24 mouse cellular contexts compared by ENCODE assay signal in the genomic region with DNA sequence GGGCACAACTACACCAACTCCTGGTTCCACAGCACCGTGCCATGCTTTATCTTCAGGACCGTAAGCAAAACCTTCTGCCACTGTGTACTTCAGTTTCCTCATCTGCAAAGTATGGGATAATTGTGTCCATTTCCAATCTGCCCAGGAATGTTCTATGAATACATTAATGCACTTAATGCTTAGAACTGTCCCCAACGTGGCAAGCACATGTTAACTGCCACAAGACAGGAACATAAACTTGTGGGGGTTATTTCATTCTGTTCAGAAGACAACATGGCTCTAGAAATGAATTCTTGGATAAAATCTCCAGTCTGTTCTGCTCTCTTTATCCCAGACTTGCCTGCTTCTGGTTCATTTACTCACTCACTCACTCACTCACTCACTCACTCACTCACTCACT. TPM values are rescaled to one million over a fixed set of nuclear protein-coding genes. Genes with fewer than 3 reads are reported as not detected.
A peak's percentile ranks its signal among the peaks of the same experiment; 100 is the strongest.
DNase-seq lines count a peak whose midpoint lies in the region; ATAC-seq and TF ChIP-seq lines count a peak whose summit lies in the region.
"Had no signal": no experiment of that assay in that cellular context is flagged by ENCODE, and none has a peak within 500 bp of the region (broad histone marks: within the 10 kb centered on the region; RNA-seq: fewer than 3 reads in every experiment).

No protein-coding gene starts in this region.

- no peaks in the 10 kb centered on the region for H3K36me3 ChIP-seq in liver, embryonic 11.5 days (ENCODE audit: control insufficient read depth, insufficient read depth, low read length)
- H3K36me3 ChIP-seq in megakaryocyte, embryonic 14.5 days (replicated peaks; ENCODE audit: low read length) = peaks cover 74% of the 10 kb centered on the region
- H3K36me3 ChIP-seq in MEL (ENCODE audit: control insufficient read depth in 1 of 2, insufficient read depth in 2 of 2, low read length in 2 of 2) = peaks cover 5 to 58% of the 10 kb centered on the region in 2 experiments
- H3K36me3 ChIP-seq in macrophage (ENCODE audit: inconsistent target) = no peaks in the 10 kb centered on the region
- no peaks in the 10 kb centered on the region for H3K36me3 ChIP-seq in hindbrain, postnatal 0 days (ENCODE audit: insufficient read depth, low read length)
- H3K36me3 ChIP-seq: embryonic facial prominence, embryonic 13.5 days; embryonic facial prominence, embryonic 15.5 days; forebrain, embryonic 15.5 days had no signal

- peak; percentile 16 for DNase-seq in liver, embryonic 11.5 days (ENCODE audit: low spot score)
- DNase-seq in liver = no peak
- peak; percentile 44 for DNase-seq in MEL (ENCODE audit: low read depth, low spot score)
- DNase-seq in hindbrain, postnatal 0 days (ENCODE audit: low spot score) = no peak
- DNase-seq: adrenal gland, adult 2 months; adrenal gland, postnatal 10 days; adrenal gland, postnatal 25 days; B cell, adult 2 months; cerebellum, adult 11-12 months; cerebellum, adult 2 months; cerebellum, adult 9-10 months; cerebellum, postnatal 10 days; cerebellum, postnatal 25 days; forebrain, postnatal 0 days had no signal

- no peaks in the 10 kb centered on the region for H3K9me3 ChIP-seq in liver, embryonic 11.5 days (ENCODE audit: control insufficient read depth, low read length)
- H3K9me3 ChIP-seq in megakaryocyte, embryonic 14.5 days = no peaks in the 10 kb centered on the region
- H3K9me3 ChIP-seq in MEL (replicated peaks; ENCODE audit: insufficient read depth, low read length) = no peaks in the 10 kb centered on the region
- no peaks in the 10 kb centered on the region for H3K9me3 ChIP-seq in hindbrain, postnatal 0 days (ENCODE audit: low read length)
- H3K9me3 ChIP-seq: embryonic facial prominence, embryonic 13.5 days; embryonic facial prominence, embryonic 15.5 days; forebrain, embryonic 13.5 days; forebrain, embryonic 15.5 days had no signal

- peaks cover 71% of the 10 kb centered on the region for H3K79me2 ChIP-seq in MEL (ENCODE audit: control insufficient read depth, insufficient read depth, low read length, poor library complexity)
- peaks cover 91% of the 10 kb centered on the region for H3K79me2 ChIP-seq in macrophage (ENCODE audit: inconsistent target)

- 0 out of 2 replicates have a peak overlapping the region, but pooled peaks have one; percentile 25 for H3K4me2 ChIP-seq in liver, embryonic 11.5 days
- H3K4me2 ChIP-seq in hindbrain, postnatal 0 days (ENCODE audit: low read depth, low read length) = no peak overlapping the region
- H3K4me2 ChIP-seq: embryonic facial prominence, embryonic 13.5 days; embryonic facial prominence, embryonic 15.5 days; forebrain, embryonic 13.5 days; forebrain, embryonic 15.5 days had no signal

- no peak overlapping the region for H3K4me3 ChIP-seq in liver, embryonic 11.5 days (ENCODE audit: low read depth, low read length)
- H3K4me3 ChIP-seq in megakaryocyte, embryonic 14.5 days (replicated peaks) = peak overlapping the region; percentile 91
- H3K4me3 ChIP-seq in MEL (ENCODE audit: control insufficient read depth in 1 of 2, insufficient read depth in 1 of 2, low read depth in 2 of 2, low read length in 2 of 2) (no peak overlapping the region), macrophage (ENCODE audit: inconsistent target) (no peak overlapping the region)
- H3K4me3 ChIP-seq in hindbrain, postnatal 0 days (ENCODE audit: low read length) = no peak overlapping the region
- H3K4me3 ChIP-seq: embryonic facial prominence, embryonic 13.5 days; embryonic facial prominence, embryonic 15.5 days; erythroblast, embryonic 14.5 days; forebrain, embryonic 13.5 days; forebrain, embryonic 15.5 days had no signal

- peak overlapping the region; percentile 0; the same call in 1 of the 2 replicates for H3K27ac ChIP-seq in liver, embryonic 11.5 days (ENCODE audit: low read depth, low read length)
- peak overlapping the region; percentile 100 for H3K27ac ChIP-seq in MEL (ENCODE audit: control insufficient read depth, low read depth, low read length)
- H3K27ac ChIP-seq in macrophage = peak overlapping the region; percentile 92
- H3K27ac ChIP-seq in hindbrain, postnatal 0 days = no peak overlapping the region
- H3K27ac ChIP-seq: embryonic facial prominence, embryonic 13.5 days; embryonic facial prominence, embryonic 15.5 days; forebrain, embryonic 13.5 days; forebrain, embryonic 15.5 days had no signal

- H3K27me3 ChIP-seq in liver, embryonic 11.5 days (replicated peaks; ENCODE audit: control insufficient read depth, insufficient read depth, low read length) = no peaks in the 10 kb centered on the region
- H3K27me3 ChIP-seq in megakaryocyte, embryonic 14.5 days (replicated peaks) = no peaks in the 10 kb centered on the region
- no peaks in the 10 kb centered on the region for H3K27me3 ChIP-seq in MEL (ENCODE audit: control insufficient read depth in 1 of 2, insufficient read depth in 2 of 2, low read length in 2 of 2)
- no peaks in the 10 kb centered on the region for H3K27me3 ChIP-seq in hindbrain, postnatal 0 days (ENCODE audit: insufficient read depth, low read length)
- H3K27me3 ChIP-seq: embryonic facial prominence, embryonic 13.5 days; embryonic facial prominence, embryonic 15.5 days; forebrain, embryonic 13.5 days; forebrain, embryonic 15.5 days had no signal

- no peak; a peak in 1 of 4 replicates for TF ChIP-seq EP300 in MEL (IDR thresholded peaks at IDR 0.05; ENCODE audit: low read depth in 1 of 2, low read length in 2 of 2)

- no peak for TF ChIP-seq POLR2A in MEL (IDR thresholded peaks at IDR 0.05; ENCODE audit: control insufficient read depth in 1 of 2, insufficient read depth in 1 of 2, low read depth in 1 of 2, low read length in 2 of 2, poor library complexity in 1 of 2)

- ATAC-seq in liver, embryonic 11.5 days (replicated peaks; ENCODE audit: low FRiP score) = no peak
- ATAC-seq in megakaryocyte, adult 5-6 weeks (ENCODE audit: poor library complexity, severe bottlenecking) = no peak
- ATAC-seq in erythroid progenitor cell, adult 5-6 weeks (replicated peaks; ENCODE audit: low FRiP score, poor library complexity, severe bottlenecking) = no peak
- no peak for ATAC-seq in hindbrain, postnatal 0 days
- ATAC-seq: CD4-positive, CD25-positive, alpha-beta regulatory T cell, adult 4 months; forebrain, embryonic 13.5 days; forebrain, embryonic 15.5 days; forebrain, postnatal 0 days had no signal

- no peak overlapping the region for H3K9ac ChIP-seq in liver, embryonic 11.5 days (ENCODE audit: low read depth, low read length)
- H3K9ac ChIP-seq in MEL (ENCODE audit: control insufficient read depth, low read depth, low read length, poor library complexity, severe bottlenecking) = peak overlapping the region; percentile 73
- no peak overlapping the region for H3K9ac ChIP-seq in hindbrain, postnatal 0 days (replicated peaks; ENCODE audit: low read length)
- H3K9ac ChIP-seq: embryonic facial prominence, embryonic 13.5 days; embryonic facial prominence, embryonic 15.5 days; forebrain, embryonic 13.5 days; forebrain, embryonic 15.5 days; forebrain, postnatal 0 days had no signal

- TF ChIP-seq CTCF in MEL (IDR thresholded peaks at IDR 0.05 in 2 of 3, conservative IDR thresholded peaks at IDR 0.05 in 1 of 3; ENCODE audit: control insufficient read depth in 1 of 3, insufficient read depth in 1 of 3, low read depth in 2 of 3, low read length in 3 of 3, poor library complexity in 1 of 3, severe bottlenecking in 1 of 3) = no peak
- no peak for TF ChIP-seq CTCF in hindbrain, postnatal 0 days (IDR thresholded peaks at IDR 0.05; ENCODE audit: low read depth)

- 58% methylated on average over 3 of the region's 3 CpGs for WGBS in liver, embryonic 11.5 days
- WGBS in macrophage (ENCODE audit: missing documents) = 54% methylated on average over 3 of the region's 3 CpGs
- 80% methylated on average over 3 of the region's 3 CpGs for WGBS in hindbrain, postnatal 0 days

- peaks cover 6% of the 10 kb centered on the region for H3K4me1 ChIP-seq in liver, embryonic 11.5 days (replicated peaks; ENCODE audit: control insufficient read depth, insufficient read depth, low read length)
- peaks cover 62% of the 10 kb centered on the region for H3K4me1 ChIP-seq in megakaryocyte, embryonic 14.5 days
- peaks cover 38 to 46% of the 10 kb centered on the region in 2 experiments for H3K4me1 ChIP-seq in MEL (ENCODE audit: control insufficient read depth in 1 of 2, insufficient read depth in 2 of 2, low read length in 2 of 2)
- H3K4me1 ChIP-seq in hindbrain, postnatal 0 days (ENCODE audit: insufficient read depth, low read length) = no peaks in the 10 kb centered on the region
- H3K4me1 ChIP-seq: embryonic facial prominence, embryonic 13.5 days; embryonic facial prominence, embryonic 15.5 days; forebrain, embryonic 13.5 days; forebrain, embryonic 15.5 days had no signal

- no peak for TF ChIP-seq RAD21 in MEL (IDR thresholded peaks at IDR 0.05; ENCODE audit: low read depth, low read length)

RNA-seq across cellular contexts. Expression of gene Cnrip1, which starts 47.6 kb away (rescaled TPM):
- polyA plus RNA-seq in liver, embryonic 11.5 days (2014; fragmentation: Nextera tagmentation; extraction: Ambion mirVana) = 11.8 and 13.0 TPM in 2 replicates
- 0.21 TPM in 1 of 2 replicates, not detected in the other for polyA plus RNA-seq in megakaryocyte, embryonic 14.5 days (2012; ENCODE audit: insufficient read depth, low replicate concordance)
- total RNA-seq in megakaryocyte, adult 5-6 weeks (2015) = 0.51 and 0.89 TPM in 2 replicates
- total RNA-seq in megakaryocyte, adult 5-6 weeks (2017) = 0.66 TPM in 1 of 2 replicates, not detected in the other
- total RNA-seq in MEL (2012; rRNA removed) = not detected in 2 replicates
- polyA plus RNA-seq in MEL (2012; ENCODE audit: insufficient read depth in 1 of 2, insufficient read length in 2 of 2, low read depth in 1 of 2, low replicate concordance in 2 of 2, missing spikeins in 1 of 2) (not detected), macrophage (2018) (75.3 to 234 TPM (median 186 TPM) in 3 replicates)
- 100 to 1,000 TPM in 13 of 26 experiments, 10 to 100 TPM in 13; 22.6 to 546 (median 112) TPM for total RNA-seq in macrophage (2018; cell fraction: chromatin; rRNA removed)
- 100 to 1,000 TPM in 13 of 26 experiments, 10 to 100 TPM in 13; 26.2 to 266 (median 117) TPM for total RNA-seq in macrophage (2018; cell fraction: cytosol; rRNA removed)
- total RNA-seq in macrophage (2018; cell fraction: nucleus; rRNA removed) = 100 to 1,000 TPM in 14 of 26 experiments, 10 to 100 TPM in 12; 23.1 to 714 (median 147) TPM
- total RNA-seq in erythroid progenitor cell, adult 5-6 weeks (2015; ENCODE audit: low replicate concordance) = 4.6 TPM in 1 of 2 replicates, not detected in the other
- 0.23 TPM in 1 of 2 replicates, not detected in the other for total RNA-seq in erythroid progenitor cell, adult 5-6 weeks (2017; ENCODE audit: low replicate concordance)
- total RNA-seq in hindbrain, postnatal 0 days (2014; rRNA removed) = 97.9 and 116 TPM in 2 replicates
- polyA plus RNA-seq in hindbrain, postnatal 0 days (2015; fragmentation: Nextera tagmentation; extraction: Ambion mirVana) = 195 and 197 TPM in 2 replicates
- polyA plus RNA-seq: erythroblast, embryonic 14.5 days had no signal

RNA-seq across cellular contexts. Expression of gene Plek, which starts 48.4 kb away (rescaled TPM):
- polyA plus RNA-seq in liver, embryonic 11.5 days (2014; fragmentation: Nextera tagmentation; extraction: Ambion mirVana) = 59.8 and 66.0 TPM in 2 replicates
- polyA plus RNA-seq in megakaryocyte, embryonic 14.5 days (2012; ENCODE audit: insufficient read depth, low replicate concordance) = 5.5 and 36.0 TPM in 2 replicates
- total RNA-seq in megakaryocyte, adult 5-6 weeks (2015) = 117 and 124 TPM in 2 replicates
- total RNA-seq in megakaryocyte, adult 5-6 weeks (2017) = 132 and 133 TPM in 2 replicates
- total RNA-seq in MEL (2012; rRNA removed) = 51.5 and 98.6 TPM in 2 replicates
- polyA plus RNA-seq in MEL (2012; ENCODE audit: insufficient read depth in 1 of 2, insufficient read length in 2 of 2, low read depth in 1 of 2, low replicate concordance in 2 of 2, missing spikeins in 1 of 2) (100 to 1,000 TPM in 1 of 2 experiments, 10 to 100 TPM in 1; 76.7 to 357 TPM), macrophage (2018) (380 to 752 TPM (median 430 TPM) in 3 replicates)
- total RNA-seq in macrophage (2018; cell fraction: chromatin; rRNA removed) = 1,000 to 10,000 TPM in 12 of 26 experiments, 100 to 1,000 TPM in 14; 136 to 4,950 (median 890) TPM
- 1,000 to 10,000 TPM in 10 of 26 experiments, 100 to 1,000 TPM in 16; 336 to 3,058 (median 806) TPM for total RNA-seq in macrophage (2018; cell fraction: cytosol; rRNA removed)
- 1,000 to 10,000 TPM in 13 of 26 experiments, 100 to 1,000 TPM in 13; 238 to 4,489 (median 972) TPM for total RNA-seq in macrophage (2018; cell fraction: nucleus; rRNA removed)
- 13.7 and 31.0 TPM in 2 replicates for total RNA-seq in erythroid progenitor cell, adult 5-6 weeks (2015; ENCODE audit: low replicate concordance)
- 15.9 and 16.0 TPM in 2 replicates for total RNA-seq in erythroid progenitor cell, adult 5-6 weeks (2017; ENCODE audit: low replicate concordance)
- total RNA-seq in hindbrain, postnatal 0 days (2014; rRNA removed) = 3.3 and 3.7 TPM in 2 replicates
- 4.0 and 4.1 TPM in 2 replicates for polyA plus RNA-seq in hindbrain, postnatal 0 days (2015; fragmentation: Nextera tagmentation; extraction: Ambion mirVana)

RNA-seq across cellular contexts. Expression of gene Fbxo48, which starts 52.6 kb away (rescaled TPM):
- polyA plus RNA-seq in liver, embryonic 11.5 days (2014; fragmentation: Nextera tagmentation; extraction: Ambion mirVana) = 3.0 and 3.1 TPM in 2 replicates
- not detected in 2 replicates for polyA plus RNA-seq in megakaryocyte, embryonic 14.5 days (2012; ENCODE audit: insufficient read depth, low replicate concordance)
- 10.6 and 11.4 TPM in 2 replicates for total RNA-seq in megakaryocyte, adult 5-6 weeks (2015)
- total RNA-seq in megakaryocyte, adult 5-6 weeks (2017) = 11.3 and 12.2 TPM in 2 replicates
- 3.4 and 3.7 TPM in 2 replicates for total RNA-seq in MEL (2012; rRNA removed)
- polyA plus RNA-seq in MEL (2012; ENCODE audit: insufficient read depth in 1 of 2, insufficient read length in 2 of 2, low read depth in 1 of 2, low replicate concordance in 2 of 2, missing spikeins in 1 of 2) = 1 to 10 TPM in 1 of 2 experiments, not detected in 1; 5.2 TPM
- 1 to 10 TPM in 18 of 26 experiments, under 1 TPM in 8; 0.29 to 4.9 (median 1.5) TPM for total RNA-seq in macrophage (2018; cell fraction: chromatin; rRNA removed)
- total RNA-seq in macrophage (2018; cell fraction: cytosol; rRNA removed) = 1 to 10 TPM in 3 of 26 experiments, under 1 TPM in 23; 0.05 to 1.2 (median 0.62) TPM
- total RNA-seq in macrophage (2018; cell fraction: nucleus; rRNA removed) = 10 to 100 TPM in 1 of 26 experiments, 1 to 10 TPM in 15, under 1 TPM in 9, not detected in 1; 0.42 to 14.2 (median 1.3) TPM
- polyA plus RNA-seq in macrophage (2018) = 0.65 to 2.4 TPM (median 0.70 TPM) in 3 replicates
- total RNA-seq in erythroid progenitor cell, adult 5-6 weeks (2015; ENCODE audit: low replicate concordance) = 22.7 and 59.5 TPM in 2 replicates
- total RNA-seq in erythroid progenitor cell, adult 5-6 weeks (2017; ENCODE audit: low replicate concordance) = 47.9 and 59.2 TPM in 2 replicates
- 0.29 and 0.78 TPM in 2 replicates for total RNA-seq in hindbrain, postnatal 0 days (2014; rRNA removed)
- 0.42 and 0.54 TPM in 2 replicates for polyA plus RNA-seq in hindbrain, postnatal 0 days (2015; fragmentation: Nextera tagmentation; extraction: Ambion mirVana)

Comparison
In these comparisons a context has a peak if more than half of its experiments do, and no peak if none do; other contexts are left out.
1. DNase-seq: peak in liver, embryonic 11.5 days (single experiment) and MEL (single experiment); none in liver (single experiment) and hindbrain, postnatal 0 days (single experiment).